Mouse (Mus musculus) liver, postnatal 0 days (tissue): ENCODE measurements at regions not wholly inside any gene's neighbourhood (a gene's known extent, or its start where the extent isn't known, plus 50 kb on each side); places are given as distances from the start of the nearest gene placed in this dataset.

Experiments
- CTCF ChIP-seq: sonication (generic); IDR thresholded peaks from 2 replicates; pipeline ENCODE4 v1.5.1; 2016; ENCODE audit warnings: antibody characterized with exemption, low read depth
- EP300 ChIP-seq: IDR thresholded peaks from 2 replicates; pipeline ENCODE4 v1.6.1; 2016; ENCODE audit warnings: antibody characterized with exemption, low read depth, mild to moderate bottlenecking

DNA sequence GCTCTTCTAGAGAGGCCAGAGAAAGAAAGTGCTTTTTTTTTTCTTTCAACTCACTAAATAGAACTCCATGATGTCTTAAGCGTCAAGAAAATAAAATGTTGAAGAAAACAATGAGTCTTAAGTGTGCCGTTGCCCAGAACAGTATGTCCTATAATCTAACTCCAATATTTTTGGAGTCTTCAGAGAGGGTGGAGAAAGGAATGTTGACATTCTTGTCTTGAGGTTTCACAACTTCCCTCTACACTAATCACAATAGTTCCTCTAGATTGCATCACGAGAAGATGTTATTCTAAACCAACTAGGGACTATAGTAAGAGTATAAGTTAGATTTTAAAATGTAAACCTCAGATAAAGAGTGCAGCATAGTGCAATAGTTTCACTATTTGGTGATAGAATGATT, 367.1 kb upstream of the Kif2a start:
- TF ChIP-seq EP300 (no peak), CTCF (no peak)
